Mouse (Mus musculus) hindbrain, embryonic 16.5 days (tissue): ENCODE data around the gene Slc22a21. TPM values are rescaled to one million over a fixed set of nuclear protein-coding genes. Genes with fewer than 3 reads are reported as not detected.

ENCODE experiments used
- ATAC-seq: fragments of 200-750 bp; cut with Nextera tagmentation; 2 replicates; pipeline ENCODE4 v1.8.0; 2017; ENCODE audit warnings: moderate TSS enrichment, moderate library complexity
- H3K27ac ChIP-seq: fragments of 300-500 bp; sonication (generic); 2 replicates; pipeline ENCODE4 v1.5.1; 2014; ENCODE audit warnings: low read depth, mild to moderate bottlenecking, control low read depth, low read length, moderate library complexity
- H3K27me3 ChIP-seq: fragments of 300-500 bp; sonication (generic); replicated peaks from 2 replicates; pipeline ENCODE4 v1.6.1; 2014; ENCODE audit warnings: low read length; ENCODE audit not compliant: control insufficient read depth, insufficient read depth
- H3K36me3 ChIP-seq: fragments of 300-500 bp; sonication (generic); 2 replicates; pipeline ENCODE4 v1.6.1; 2014; ENCODE audit warnings: mild to moderate bottlenecking, low read length, moderate library complexity, mixed read lengths; ENCODE audit not compliant: control insufficient read depth, insufficient read depth
- H3K4me1 ChIP-seq: fragments of 300-500 bp; sonication (generic); 2 replicates; pipeline ENCODE4 v1.6.1; 2014; ENCODE audit warnings: low read depth, low read length; ENCODE audit not compliant: control insufficient read depth, insufficient read depth
- H3K4me2 ChIP-seq: fragments of 300-500 bp; sonication (generic); 2 replicates; pipeline ENCODE4 v1.6.1; 2014; ENCODE audit warnings: mild to moderate bottlenecking, low read length, control low read depth, moderate library complexity
- H3K4me3 ChIP-seq: fragments of 300-500 bp; sonication (generic); 2 replicates; pipeline ENCODE4 v1.5.1; 2014; ENCODE audit warnings: mild to moderate bottlenecking, low read length, control low read depth, moderate library complexity
- H3K9ac ChIP-seq: fragments of 300-500 bp; sonication (generic); 2 replicates; pipeline ENCODE4 v1.6.1; 2014; ENCODE audit warnings: low read depth, mild to moderate bottlenecking, control low read depth, low read length, moderate library complexity
- H3K9me3 ChIP-seq: fragments of 300-500 bp; sonication (generic); 2 replicates; pipeline ENCODE4 v1.6.1; 2014; ENCODE audit warnings: mild to moderate bottlenecking, low read length, moderate library complexity; ENCODE audit not compliant: control insufficient read depth
- WGBS: fragments of 180-500 bp; shearing (Covaris S2); extraction: QIAGEN DNeasy Blood & Tissue Kit; methylation state at CpG from one replicate; pipeline ENCODE4 v1.1.7; 2014; 5-methylcytosine and 5-hydroxymethylcytosine counted together
- polyA plus RNA-seq: library from polyadenylated mRNA; unstranded; fragments of >200 nt; fragmentation: Nextera tagmentation; extraction: Ambion mirVana; gene quantifications from 2 replicates; pipeline ENCODE4 v1.2.1, GENCODE M21; 2015

Slc22a21 gene
- polyA plus RNA-seq, result 4.0 and 5.1 TPM in 2 replicates

DNA sequence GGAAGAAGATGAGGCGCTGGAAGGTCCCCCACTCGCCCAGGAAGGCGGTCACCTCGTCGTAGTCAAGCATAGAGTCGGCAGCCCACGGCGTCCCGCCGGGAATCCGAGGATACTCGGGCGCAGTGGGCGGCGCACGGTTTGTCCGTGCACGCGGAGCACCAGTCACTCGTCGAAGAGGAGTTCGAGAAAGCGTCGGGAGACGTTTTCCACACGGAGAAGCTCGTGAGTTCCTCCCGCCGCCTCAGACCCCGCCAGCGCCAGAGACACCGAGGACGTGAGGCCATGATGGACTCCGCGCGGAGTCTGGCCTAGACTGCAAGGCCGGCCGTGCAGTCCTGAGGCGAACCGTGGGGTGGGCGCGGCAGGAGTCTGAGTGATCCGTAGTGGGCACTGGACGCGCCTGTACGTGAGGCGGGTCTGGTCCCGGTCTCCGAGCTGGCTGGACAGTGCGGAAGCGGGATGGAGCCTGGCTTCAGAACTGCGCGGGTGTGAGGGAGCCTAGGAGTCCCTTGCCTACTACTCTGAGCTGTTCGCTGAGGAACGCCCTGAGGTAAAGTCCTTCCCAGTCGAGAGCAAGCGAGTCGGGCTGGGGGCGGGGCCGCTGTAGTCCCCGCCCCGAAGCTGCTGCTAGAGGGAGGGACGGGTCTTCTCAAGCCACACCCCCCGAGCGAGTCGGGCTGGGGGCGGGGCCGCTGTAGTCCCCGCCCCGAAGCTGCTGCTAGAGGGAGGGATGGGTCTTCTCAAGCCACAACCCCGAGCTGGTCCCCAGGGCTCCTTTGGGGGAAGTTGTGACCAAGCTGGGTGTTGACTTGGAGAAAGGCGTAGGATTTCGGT lies at the start of gene Slc22a21:
TSS of gene Slc22a21 (minus strand) at position 545 of the 834 bp plus-strand sequence.
- H3K27ac ChIP-seq, result no peak within 1 kb of the TSS; the same call in 1 of the 2 replicates

DNA sequence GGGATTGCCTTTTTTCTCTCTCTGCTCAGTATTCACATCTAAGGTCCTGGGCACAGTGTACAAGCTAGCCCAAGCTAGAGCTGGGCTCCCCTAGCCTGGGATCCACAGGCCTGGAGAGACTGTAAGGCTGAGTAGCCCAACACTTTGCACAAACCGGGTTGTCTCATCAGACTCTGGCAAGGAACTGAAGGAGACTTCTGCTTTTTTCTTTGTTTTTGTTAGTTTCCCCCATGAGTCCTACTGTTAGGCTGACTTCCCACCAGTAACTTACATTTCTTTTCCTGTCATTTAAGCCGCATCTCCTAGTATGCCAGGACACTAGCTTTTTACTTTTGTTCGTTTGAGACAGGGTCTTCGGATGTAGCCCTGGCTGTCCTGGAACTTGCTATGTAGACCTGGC lies 48.9 kb upstream of the Slc22a21 start:
- H3K4me3 ChIP-seq, result peak overlapping the region; percentile 59
- WGBS, result 72% methylated on average over 4 of the region's 4 CpGs

More for the DNA sequence above, at the start of gene Slc22a21:
- Histone ChIP-seq H3K27me3 (no peaks in the 10 kb centered on the region), H3K36me3 (no peaks in the 10 kb centered on the region), H3K9ac (peak within 1 kb of the TSS; percentile 72), H3K4me3 (peak within 1 kb of the TSS; percentile 72), H3K4me1 (no peaks in the 10 kb centered on the region), H3K4me2 (peak within 1 kb of the TSS; percentile 77), H3K9me3 (no peaks in the 10 kb centered on the region)
- 2% methylated on average over 66 of the region's 73 CpGs for WGBS
- peak; percentile 96 for ATAC-seq

DNA sequence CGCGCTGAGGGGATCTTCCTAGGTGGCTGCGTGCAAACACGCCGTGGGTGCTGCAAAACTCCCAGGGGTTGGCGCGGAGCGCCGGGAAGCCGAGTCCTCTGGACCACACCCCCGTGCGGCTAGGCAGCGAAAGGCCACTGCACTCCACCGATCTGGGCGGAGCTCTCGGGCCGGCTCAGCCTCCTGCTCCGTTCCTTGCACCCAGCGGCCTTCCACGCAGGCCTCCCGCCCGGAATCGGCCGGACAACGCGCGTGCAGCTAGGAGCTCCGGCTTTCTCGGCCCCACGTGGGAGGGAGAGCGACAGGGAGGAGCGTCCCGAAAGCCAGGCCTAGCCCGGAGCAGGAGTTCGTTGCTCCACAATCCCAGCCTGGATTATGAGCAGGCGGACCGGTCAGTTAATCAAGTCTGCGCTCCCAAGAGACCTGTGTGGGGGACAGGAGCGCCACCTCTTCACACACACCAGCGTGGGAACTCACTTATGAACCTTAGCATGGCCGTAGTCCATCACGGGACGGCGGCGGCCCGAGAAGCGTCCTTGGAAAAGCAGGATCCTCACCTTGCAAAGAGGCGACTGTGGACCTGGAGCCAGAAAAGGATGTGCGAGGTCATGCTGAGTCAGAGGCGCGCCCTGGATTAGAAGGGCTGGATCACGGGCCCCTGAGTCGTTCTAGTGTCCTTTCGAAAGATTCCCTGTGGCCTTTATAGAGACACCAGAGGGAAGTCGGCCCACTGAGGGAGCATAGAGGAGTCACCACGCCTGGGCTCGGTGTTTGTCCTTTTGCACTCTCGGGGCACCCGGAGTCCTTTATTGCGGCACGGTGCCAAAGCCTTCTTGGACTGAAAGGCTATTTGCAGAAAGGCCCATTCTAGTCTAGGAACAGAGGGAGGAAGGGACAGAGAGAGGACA lies 48.2 kb upstream of the Slc22a21 start, which contains the start of gene Slc22a4:
TSS of gene Slc22a4 (minus strand) at position 47 of the 908 bp plus-strand sequence.
- H3K4me3 ChIP-seq, result peak within 1 kb of the TSS; percentile 59
- 2% methylated on average over 60 of the region's 61 CpGs for WGBS
- peak within 1 kb of the TSS; percentile 96 for H3K4me2 ChIP-seq
- H3K4me1 ChIP-seq, result peaks cover 12% of the 10 kb centered on the region
- no peaks in the 10 kb centered on the region for H3K27me3 ChIP-seq
- peak within 1 kb of the TSS; percentile 83 for H3K9ac ChIP-seq
- H3K36me3 ChIP-seq, result no peaks in the 10 kb centered on the region
- H3K9me3 ChIP-seq, result no peaks in the 10 kb centered on the region
- ATAC-seq, result peak; percentile 91
- peak within 1 kb of the TSS; percentile 31 for H3K27ac ChIP-seq

More for the DNA sequence above, 48.9 kb upstream of the Slc22a21 start:
- H3K9ac ChIP-seq, result peak overlapping the region; percentile 83; the same call in 1 of the 2 replicates
- H3K36me3 ChIP-seq, result no peaks in the 10 kb centered on the region
- peak overlapping the region; percentile 96 for H3K4me2 ChIP-seq
- H3K4me1 ChIP-seq, result peaks cover 12% of the 10 kb centered on the region
- no peaks in the 10 kb centered on the region for H3K27me3 ChIP-seq
- no peak overlapping the region for H3K27ac ChIP-seq
- no peaks in the 10 kb centered on the region for H3K9me3 ChIP-seq
- peak; percentile 37; the same call in 1 of the 2 replicates for ATAC-seq

DNA sequence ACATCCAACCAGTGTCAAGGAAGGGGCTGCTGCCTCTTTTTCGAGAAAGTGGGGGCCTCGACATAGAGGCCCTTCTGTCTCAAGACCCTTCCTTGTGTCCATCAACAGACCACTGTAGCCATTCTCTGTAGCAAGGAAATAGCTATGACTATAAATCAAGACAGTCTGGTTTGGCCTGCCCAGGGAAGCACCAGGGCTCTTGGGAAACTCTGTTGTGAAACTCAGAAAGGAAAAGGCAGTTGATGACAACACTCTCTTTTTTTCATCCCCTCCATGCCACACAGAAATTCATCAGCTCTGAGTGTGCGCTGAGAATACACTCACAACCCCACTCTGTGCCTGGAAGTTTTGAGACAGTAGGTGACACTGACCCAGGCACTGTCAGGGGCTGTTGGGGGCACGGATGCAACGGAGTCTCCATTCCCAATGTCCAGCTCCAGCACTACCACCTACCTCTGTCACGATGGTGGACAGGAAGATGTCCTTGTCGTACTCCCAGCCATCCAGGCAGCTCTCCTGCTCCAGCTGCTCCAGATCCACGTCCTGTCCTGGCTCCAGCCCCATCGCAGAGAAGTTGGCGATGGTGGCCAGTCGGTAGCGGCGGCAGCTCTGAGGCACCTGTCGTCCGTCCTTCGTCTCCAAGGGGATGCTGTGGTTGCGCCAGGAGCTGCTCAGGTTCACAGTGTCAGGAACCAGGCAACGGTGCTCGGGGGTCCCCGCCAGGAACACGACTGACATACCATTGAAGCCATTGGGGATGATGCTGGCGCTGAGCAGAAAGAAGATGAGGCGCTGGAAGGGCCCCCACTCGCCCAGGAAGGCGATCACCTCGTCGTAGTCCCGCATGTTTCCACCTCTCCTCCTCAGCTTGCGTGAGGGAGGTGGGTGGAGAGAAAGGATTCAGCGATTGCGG lies 47.3 kb upstream of the Slc22a21 start:
- Histone ChIP-seq H3K27me3 (no peaks in the 10 kb centered on the region), H3K36me3 (no peaks in the 10 kb centered on the region), H3K9me3 (no peaks in the 10 kb centered on the region), H3K4me1 (peaks cover 12% of the 10 kb centered on the region), H3K27ac (peak overlapping the region; percentile 31; the same call in 1 of the 2 replicates), H3K4me2 (peak overlapping the region; percentile 96), H3K9ac (peak overlapping the region; percentile 83), H3K4me3 (peak overlapping the region; percentile 59)
- ATAC-seq, result peak; percentile 57
- 20% methylated on average over 28 of the region's 31 CpGs for WGBS

DNA sequence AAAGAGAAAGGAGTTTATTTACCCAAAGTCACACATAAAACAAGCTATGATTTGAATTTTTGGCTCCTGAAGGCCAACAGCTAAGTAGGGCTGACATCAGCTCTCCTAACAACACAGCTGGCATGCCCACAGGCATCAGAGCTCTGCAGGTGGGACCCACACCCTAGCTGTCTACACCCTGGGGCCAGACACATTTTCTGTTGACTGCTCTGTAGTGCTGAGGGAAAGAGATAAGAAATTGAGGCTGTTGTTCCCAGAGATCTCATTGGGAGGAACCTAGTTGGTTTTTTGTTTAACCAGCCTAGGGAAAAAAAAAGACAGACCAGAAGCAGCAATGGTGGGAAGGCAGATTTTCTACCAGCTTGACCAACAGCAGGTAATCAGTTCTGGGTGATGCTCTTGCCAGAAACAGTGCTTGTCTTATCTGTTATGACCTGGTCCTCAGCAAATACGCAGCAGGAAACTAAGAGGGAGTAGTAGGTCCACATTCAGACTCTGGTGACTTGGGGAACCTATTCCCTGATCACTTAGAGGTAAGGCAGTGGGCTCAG lies 46.4 kb upstream of the Slc22a21 start:
- H3K36me3 ChIP-seq, result no peaks in the 10 kb centered on the region
- no peak overlapping the region; the same call in 1 of the 2 replicates for H3K9ac ChIP-seq
- ATAC-seq, result no peak
- H3K27me3 ChIP-seq, result no peaks in the 10 kb centered on the region
- H3K4me1 ChIP-seq, result peaks cover 12% of the 10 kb centered on the region
- 78% methylated on average over 1 of the region's 1 CpGs for WGBS
- H3K27ac ChIP-seq, result no peak overlapping the region
- no peaks in the 10 kb centered on the region for H3K9me3 ChIP-seq
- H3K4me3 ChIP-seq, result no peak overlapping the region
- H3K4me2 ChIP-seq, result peak overlapping the region; percentile 96

DNA sequence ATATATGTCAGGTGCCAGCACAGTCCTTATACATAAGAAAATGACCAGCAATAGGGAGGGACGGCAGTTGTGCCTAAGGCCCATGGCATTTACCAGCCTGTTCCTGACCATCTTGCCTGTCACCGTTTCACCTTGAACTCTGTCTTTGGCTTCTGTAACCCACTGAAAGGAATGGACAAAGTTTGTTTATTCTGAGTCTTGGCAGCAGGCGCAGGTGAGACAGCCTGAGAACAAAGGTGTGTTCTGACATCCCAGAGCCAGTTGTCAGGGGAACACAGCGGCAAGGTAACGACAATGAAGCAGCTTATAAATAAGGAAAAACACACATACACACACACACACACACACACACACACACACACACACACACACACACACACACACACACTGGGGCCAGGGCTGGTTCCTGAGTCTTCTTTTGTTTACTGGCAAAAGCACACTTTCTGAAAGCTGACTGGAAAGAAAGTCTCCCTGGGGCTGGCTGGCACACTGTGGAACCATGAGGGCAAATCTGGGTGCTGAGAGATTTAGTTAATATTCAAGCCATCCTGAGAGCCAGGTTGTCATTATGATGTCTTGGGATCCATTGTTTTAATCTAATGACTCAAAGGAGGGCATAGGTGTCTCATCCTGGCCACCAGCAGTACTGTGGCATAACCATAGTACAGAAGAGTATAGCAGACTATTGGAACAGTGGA lies 41.4 kb upstream of the Slc22a21 start:
- H3K4me3 ChIP-seq, result no peak overlapping the region
- H3K36me3 ChIP-seq, result no peaks in the 10 kb centered on the region
- no peak overlapping the region for H3K27ac ChIP-seq
- WGBS, result 81% methylated on average over 5 of the region's 5 CpGs
- no peak for ATAC-seq
- H3K4me1 ChIP-seq, result peaks cover under 1% of the 10 kb centered on the region; the same call in 1 of the 2 replicates
- H3K4me2 ChIP-seq, result no peak overlapping the region
- H3K27me3 ChIP-seq, result no peaks in the 10 kb centered on the region
- no peaks in the 10 kb centered on the region for H3K9me3 ChIP-seq
- no peak overlapping the region for H3K9ac ChIP-seq

DNA sequence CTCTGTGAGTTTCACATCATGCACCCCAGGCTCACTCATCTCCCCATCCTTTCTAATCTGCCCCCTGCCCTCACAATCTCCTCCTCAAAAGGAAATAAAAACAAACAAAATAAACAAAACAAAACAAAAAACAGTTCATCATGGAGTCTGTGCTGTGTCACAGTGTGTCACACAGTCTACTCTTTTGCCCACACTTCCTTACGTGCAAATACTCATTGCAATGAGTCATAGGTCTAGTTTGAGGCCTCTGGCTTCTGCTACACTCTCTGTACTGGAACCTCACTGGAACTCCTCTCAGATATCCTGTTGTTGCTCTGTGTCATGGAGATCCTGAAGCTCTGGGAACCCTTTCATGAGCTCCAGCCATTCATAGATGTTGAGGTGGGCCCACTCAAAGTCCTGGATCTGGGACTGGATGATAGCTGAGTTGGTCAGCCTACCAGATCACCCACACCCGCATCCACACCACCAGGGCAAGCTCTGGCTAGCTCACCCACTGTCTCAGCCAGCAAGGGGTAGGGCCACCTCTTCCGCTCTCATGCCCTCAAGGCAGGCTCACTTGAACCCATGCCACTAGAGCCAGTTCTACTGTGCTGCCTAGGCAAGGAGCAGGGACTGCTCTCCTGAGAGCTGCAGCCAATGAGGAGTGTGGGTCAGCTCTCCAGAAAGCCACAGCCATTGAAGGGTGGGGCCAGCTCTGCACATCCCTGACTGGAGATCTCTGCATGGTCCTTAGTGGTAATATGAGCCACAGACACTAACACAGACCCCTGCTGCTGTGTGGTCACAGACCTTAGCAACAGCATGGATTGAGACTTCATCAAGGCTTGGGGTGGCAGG lies 39.0 kb upstream of the Slc22a21 start:
- Histone ChIP-seq H3K4me2 (no peak overlapping the region), H3K4me1 (no peaks in the 10 kb centered on the region), H3K9me3 (no peaks in the 10 kb centered on the region), H3K27me3 (no peaks in the 10 kb centered on the region), H3K27ac (no peak overlapping the region), H3K4me3 (no peak overlapping the region), H3K9ac (no peak overlapping the region), H3K36me3 (no peaks in the 10 kb centered on the region)
- WGBS, result 81% methylated on average over 3 of the region's 3 CpGs
- no peak for ATAC-seq
